Mouse (Mus musculus): ENCODE data around the gene Map3k20. TPM values are rescaled to one million over a fixed set of nuclear protein-coding genes. Genes with fewer than 3 reads are reported as not detected.

Gene Map3k20
- polyA plus RNA-seq, 1 experiment from 2014 or later, result 6.9 TPM

DNA sequence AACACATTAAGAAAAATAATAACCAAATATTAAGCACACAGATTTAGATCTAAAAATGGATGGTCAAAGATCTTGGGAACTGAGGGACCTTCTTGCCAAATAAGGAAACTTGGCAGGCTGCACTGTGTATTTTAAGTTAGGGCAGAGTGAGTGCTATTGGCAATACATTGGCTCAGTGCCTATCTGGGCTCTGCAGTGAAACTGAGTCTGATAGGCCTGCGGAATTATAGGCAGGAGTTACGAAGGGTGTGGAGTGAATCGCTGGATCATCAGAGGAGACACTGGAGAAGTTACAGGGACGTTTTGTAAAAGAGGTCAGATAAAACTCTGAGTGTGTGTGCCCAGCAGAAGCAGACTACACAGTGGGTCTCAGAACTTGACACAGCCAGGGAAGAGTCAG lies 1.7 kb downstream of the Map3k20 start:
- Histone ChIP-seq H3K36me3 (replicated peaks) (no peaks in the 10 kb centered on the region), H3K27ac (no peak overlapping the region), H3K9me3 (no peaks in the 10 kb centered on the region), H3K27me3 (ENCODE audit: poor library complexity, severe bottlenecking) (peaks cover 32% of the 10 kb centered on the region), H3K4me1 (peaks cover 19% of the 10 kb centered on the region), H3K4me3 (no peak overlapping the region)
- 67% methylated on average over 4 of the region's 4 CpGs for WGBS
- no peak for DNase-seq (ENCODE audit: extremely low spot score, low spot score)

- Histone ChIP-seq H3K4me3 (no peak overlapping the region), H3K4me1 (peaks cover 19% of the 10 kb centered on the region), H3K27ac (no peak overlapping the region), H3K9me3 (no peaks in the 10 kb centered on the region), H3K36me3 (replicated peaks) (no peaks in the 10 kb centered on the region), H3K27me3 (ENCODE audit: poor library complexity, severe bottlenecking) (peaks cover 20% of the 10 kb centered on the region)
- no peak for DNase-seq (ENCODE audit: extremely low spot score, low spot score)
- 93% methylated on average over 11 of the region's 11 CpGs for WGBS
Observed at GRCm38 (mm10) chr2:72288932-72289534, 3.6 kb downstream of the Map3k20 start.

DNA sequence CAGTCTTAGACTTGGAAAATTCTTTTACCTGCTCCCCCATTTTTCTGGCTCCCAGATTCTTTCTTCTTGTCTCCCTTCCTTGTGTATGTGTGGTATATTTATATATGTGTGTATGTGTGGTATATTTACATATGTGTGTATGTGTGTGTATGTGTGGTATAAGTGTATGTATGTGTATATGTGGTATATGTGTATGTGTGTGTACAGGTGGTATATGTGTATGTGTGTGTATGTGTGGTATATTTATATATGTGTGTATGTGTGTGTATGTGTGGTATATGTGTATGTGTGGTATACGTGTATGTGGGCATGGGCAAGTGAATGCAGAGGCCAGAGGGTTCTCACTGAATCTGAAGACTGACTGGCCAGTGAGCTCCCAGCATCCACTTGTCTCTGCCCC lies 5.7 kb downstream of the Map3k20 start:
- WGBS, result 70% methylated on average over 1 of the region's 1 CpGs
- H3K27me3 ChIP-seq (ENCODE audit: poor library complexity, severe bottlenecking), result peaks cover 7% of the 10 kb centered on the region
- no peak overlapping the region for H3K27ac ChIP-seq
- H3K4me3 ChIP-seq, result no peak overlapping the region
- peaks cover 12% of the 10 kb centered on the region for H3K4me1 ChIP-seq
- no peaks in the 10 kb centered on the region for H3K36me3 ChIP-seq (replicated peaks)
- H3K9me3 ChIP-seq, result no peaks in the 10 kb centered on the region
- DNase-seq (ENCODE audit: extremely low spot score, low spot score), result no peak

- H3K4me1 ChIP-seq, result peaks cover 7% of the 10 kb centered on the region
- no peak overlapping the region for H3K27ac ChIP-seq
- no peak for DNase-seq (ENCODE audit: extremely low spot score, low spot score)
- H3K36me3 ChIP-seq (replicated peaks), result no peaks in the 10 kb centered on the region
- no peaks in the 10 kb centered on the region for H3K9me3 ChIP-seq
- no peak overlapping the region for H3K4me3 ChIP-seq
- peaks cover 2% of the 10 kb centered on the region for H3K27me3 ChIP-seq (ENCODE audit: poor library complexity, severe bottlenecking)
- WGBS, result 91% methylated on average over 8 of the region's 8 CpGs
Observed at GRCm38 (mm10) chr2:72292573-72292972, 7.1 kb downstream of the Map3k20 start.

GRCm38 (mm10) chr2:72294994-72295393 lies 9.6 kb downstream of the Map3k20 start:
- no peak overlapping the region for H3K4me3 ChIP-seq
- H3K4me1 ChIP-seq, result no peaks in the 10 kb centered on the region
- H3K27ac ChIP-seq, result no peak overlapping the region
- DNase-seq (ENCODE audit: extremely low spot score, low spot score), result no peak
- no peaks in the 10 kb centered on the region for H3K9me3 ChIP-seq
- H3K36me3 ChIP-seq (replicated peaks), result no peaks in the 10 kb centered on the region
- no peaks in the 10 kb centered on the region for H3K27me3 ChIP-seq (ENCODE audit: poor library complexity, severe bottlenecking)
- WGBS, result 80% methylated on average over 6 of the region's 6 CpGs

DNA sequence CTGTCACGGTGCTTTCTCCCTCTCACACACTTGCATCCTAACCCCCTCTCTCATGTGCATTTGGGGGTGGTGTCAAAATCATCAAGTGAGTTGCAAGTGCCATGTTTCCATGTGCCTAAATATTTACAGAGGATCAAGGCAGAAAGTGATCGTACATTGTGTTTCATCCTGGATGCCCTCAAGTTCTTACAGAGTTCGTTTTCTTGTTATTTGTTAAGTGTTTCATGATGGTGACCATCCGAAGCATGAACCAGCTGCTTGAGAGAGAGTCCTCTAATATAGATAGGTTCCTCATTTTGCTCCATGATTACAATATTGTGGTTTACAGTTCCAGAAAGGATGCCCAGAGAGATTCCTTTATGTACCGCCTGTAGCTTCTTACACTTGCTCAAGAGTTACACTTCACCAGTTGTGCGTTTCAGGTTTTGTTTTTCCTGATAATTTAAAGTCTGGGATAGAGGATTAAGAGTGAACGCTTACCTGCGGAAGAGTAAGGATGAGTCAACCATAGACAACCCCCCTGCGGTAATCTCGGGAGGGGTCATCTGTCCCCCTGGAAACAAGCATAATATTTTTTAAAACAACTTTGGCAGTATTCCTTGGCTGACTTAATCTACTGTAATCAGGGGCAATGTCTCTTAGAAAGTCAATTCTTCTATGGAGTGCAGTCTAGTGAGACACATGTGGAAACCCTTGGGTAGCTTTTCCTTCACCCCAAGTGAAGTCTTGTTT lies 11.7 kb downstream of the Map3k20 start:
- Histone ChIP-seq H3K9me3 (no peaks in the 10 kb centered on the region), H3K36me3 (replicated peaks) (no peaks in the 10 kb centered on the region), H3K27ac (no peak overlapping the region), H3K4me3 (no peak overlapping the region), H3K27me3 (ENCODE audit: poor library complexity, severe bottlenecking) (no peaks in the 10 kb centered on the region), H3K4me1 (no peaks in the 10 kb centered on the region)
- 89% methylated on average over 10 of the region's 10 CpGs for WGBS
- DNase-seq (ENCODE audit: extremely low spot score, low spot score), result no peak

DNA sequence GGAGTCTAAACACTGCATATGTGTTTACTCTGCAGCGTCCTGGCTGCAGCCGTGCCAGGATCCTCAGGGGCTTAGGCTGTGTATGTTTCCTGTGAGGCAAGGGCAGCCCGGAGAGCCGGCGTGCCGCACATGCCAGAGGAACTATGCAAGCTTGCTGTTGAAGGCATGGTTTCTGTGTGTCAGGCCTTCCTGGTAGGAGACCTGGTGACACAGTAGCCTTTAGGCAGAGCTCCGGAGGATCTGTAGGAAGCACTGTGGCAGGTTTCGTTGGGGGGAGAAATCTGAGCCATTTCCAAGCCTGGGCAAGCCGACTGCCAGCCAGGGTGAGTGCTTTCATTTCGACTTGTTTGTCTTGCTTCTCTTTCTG lies 12.3 kb downstream of the Map3k20 start:
- H3K4me3 ChIP-seq, result no peak overlapping the region
- no peak overlapping the region for H3K27ac ChIP-seq
- H3K4me1 ChIP-seq, result no peaks in the 10 kb centered on the region
- WGBS, result 81% methylated on average over 10 of the region's 10 CpGs
- DNase-seq (ENCODE audit: extremely low spot score, low spot score), result no peak
- no peaks in the 10 kb centered on the region for H3K36me3 ChIP-seq (replicated peaks)
- H3K9me3 ChIP-seq, result no peaks in the 10 kb centered on the region
- H3K27me3 ChIP-seq (ENCODE audit: poor library complexity, severe bottlenecking), result no peaks in the 10 kb centered on the region

- WGBS, result 61% methylated on average over 4 of the region's 4 CpGs
- no peaks in the 10 kb centered on the region for H3K9me3 ChIP-seq
- no peaks in the 10 kb centered on the region for H3K27me3 ChIP-seq (ENCODE audit: poor library complexity, severe bottlenecking)
- DNase-seq (ENCODE audit: extremely low spot score, low spot score), result no peak
- H3K4me1 ChIP-seq, result no peaks in the 10 kb centered on the region
- no peak overlapping the region for H3K4me3 ChIP-seq
- H3K27ac ChIP-seq, result no peak overlapping the region
- no peaks in the 10 kb centered on the region for H3K36me3 ChIP-seq (replicated peaks)
Observed at GRCm38 (mm10) chr2:72298406-72298805, 13.0 kb downstream of the Map3k20 start.

- Histone ChIP-seq H3K4me3 (no peak overlapping the region), H3K27me3 (ENCODE audit: poor library complexity, severe bottlenecking) (no peaks in the 10 kb centered on the region), H3K9me3 (peaks cover 5% of the 10 kb centered on the region; the same call in 1 of the 2 replicates), H3K4me1 (no peaks in the 10 kb centered on the region), H3K27ac (no peak overlapping the region), H3K36me3 (replicated peaks) (peaks cover 11% of the 10 kb centered on the region)
- WGBS, result 91% methylated on average over 9 of the region's 9 CpGs
- no peak for DNase-seq (ENCODE audit: extremely low spot score, low spot score)
Observed at GRCm38 (mm10) chr2:72301194-72301916, 15.9 kb downstream of the Map3k20 start.

DNA sequence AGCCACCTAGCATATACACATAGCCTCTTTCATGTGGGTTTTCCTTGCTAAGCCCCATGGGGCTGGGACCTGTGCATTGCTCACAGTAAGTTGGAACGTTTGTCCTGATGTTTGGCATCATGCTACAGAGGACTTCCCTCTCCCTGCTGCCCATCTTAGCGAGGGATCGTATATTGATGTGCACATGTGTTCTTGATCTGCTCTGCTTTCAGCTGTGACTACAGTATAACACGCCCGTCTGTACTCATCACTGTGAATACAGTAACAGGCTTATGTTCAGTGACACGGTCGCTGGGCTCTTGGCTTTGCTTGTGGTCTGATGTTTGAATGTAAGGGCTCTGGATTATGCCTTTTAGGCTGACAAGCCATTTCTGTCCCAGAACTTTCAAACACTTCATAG lies 20.3 kb downstream of the Map3k20 start:
- H3K27ac ChIP-seq, result no peak overlapping the region
- peaks cover 11% of the 10 kb centered on the region for H3K36me3 ChIP-seq (replicated peaks)
- H3K27me3 ChIP-seq (ENCODE audit: poor library complexity, severe bottlenecking), result no peaks in the 10 kb centered on the region
- peaks cover 5% of the 10 kb centered on the region; the same call in 1 of the 2 replicates for H3K9me3 ChIP-seq
- DNase-seq (ENCODE audit: extremely low spot score, low spot score), result no peak
- WGBS, result 98% methylated on average over 7 of the region's 7 CpGs
- no peaks in the 10 kb centered on the region for H3K4me1 ChIP-seq
- no peak overlapping the region for H3K4me3 ChIP-seq

GRCm38 (mm10) chr2:72308351-72308750 lies 22.9 kb downstream of the Map3k20 start:
- peaks cover 5% of the 10 kb centered on the region; the same call in 1 of the 2 replicates for H3K9me3 ChIP-seq
- WGBS, result 91% methylated on average over 5 of the region's 5 CpGs
- H3K36me3 ChIP-seq (replicated peaks), result peaks cover 11% of the 10 kb centered on the region
- 0 out of 2 replicates have a peak, but pooled peaks cover 6% of the 10 kb centered on the region for H3K4me1 ChIP-seq
- no peak overlapping the region for H3K27ac ChIP-seq
- no peaks in the 10 kb centered on the region for H3K27me3 ChIP-seq (ENCODE audit: poor library complexity, severe bottlenecking)
- DNase-seq (ENCODE audit: extremely low spot score, low spot score), result no peak
- no peak overlapping the region for H3K4me3 ChIP-seq

- Histone ChIP-seq H3K9me3 (peaks cover 5% of the 10 kb centered on the region; the same call in 1 of the 2 replicates), H3K4me3 (no peak overlapping the region), H3K27me3 (ENCODE audit: poor library complexity, severe bottlenecking) (no peaks in the 10 kb centered on the region), H3K36me3 (replicated peaks) (peaks cover 11% of the 10 kb centered on the region), H3K4me1 (0 out of 2 replicates have a peak, but pooled peaks cover 6% of the 10 kb centered on the region), H3K27ac (no peak overlapping the region)
- DNase-seq (ENCODE audit: extremely low spot score, low spot score), result no peak
- 85% methylated on average over 5 of the region's 5 CpGs for WGBS
Observed at GRCm38 (mm10) chr2:72308981-72309380, 23.5 kb downstream of the Map3k20 start.

DNA sequence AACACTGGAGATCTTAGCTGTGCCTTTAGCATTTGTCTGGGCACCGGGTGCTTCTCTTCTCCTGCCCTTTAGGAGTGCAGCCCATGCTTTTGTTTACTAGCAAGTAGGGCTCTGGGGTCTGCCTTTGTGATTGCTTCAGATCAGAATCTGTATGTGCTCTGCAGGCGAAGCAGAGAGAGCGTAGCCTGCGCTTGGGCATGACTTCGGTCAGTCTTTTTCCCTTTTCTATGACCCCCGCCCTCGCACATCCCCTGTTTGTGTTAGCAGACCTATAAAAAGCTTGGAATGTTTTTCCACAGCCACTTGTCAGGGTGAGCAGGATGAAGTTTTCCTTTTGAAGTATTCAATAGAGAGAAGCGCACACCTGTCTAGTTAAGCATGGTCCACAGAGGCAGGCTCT lies 26.0 kb downstream of the Map3k20 start:
- Histone ChIP-seq H3K4me1 (0 out of 2 replicates have a peak, but pooled peaks cover 6% of the 10 kb centered on the region), H3K9me3 (no peaks in the 10 kb centered on the region), H3K4me3 (no peak overlapping the region), H3K36me3 (replicated peaks) (no peaks in the 10 kb centered on the region), H3K27me3 (ENCODE audit: poor library complexity, severe bottlenecking) (no peaks in the 10 kb centered on the region), H3K27ac (peak overlapping the region; percentile 35; the same call in 1 of the 2 replicates)
- 79% methylated on average over 8 of the region's 8 CpGs for WGBS
- no peak for DNase-seq (ENCODE audit: extremely low spot score, low spot score)
